Mouse (Mus musculus) kidney, adult 2 months (tissue): ENCODE measurements around the gene Cd19.

Experiments used
- CTCF ChIP-seq: fragments of 200-500 bp; conservative IDR thresholded peaks from 2 replicates; pipeline ENCODE4 v1.5.1; 2011; ENCODE audit warnings: low read depth, mild to moderate bottlenecking, control low read depth, low read length, moderate library complexity, mixed read lengths; ENCODE audit not compliant: insufficient read depth, insufficient read length
- POLR2A ChIP-seq: fragments of 200-500 bp; IDR thresholded peaks from one replicate; pipeline ENCODE4 v1.6.1; 2011; ENCODE audit warnings: low read depth, low read length, control low read depth

DNA sequence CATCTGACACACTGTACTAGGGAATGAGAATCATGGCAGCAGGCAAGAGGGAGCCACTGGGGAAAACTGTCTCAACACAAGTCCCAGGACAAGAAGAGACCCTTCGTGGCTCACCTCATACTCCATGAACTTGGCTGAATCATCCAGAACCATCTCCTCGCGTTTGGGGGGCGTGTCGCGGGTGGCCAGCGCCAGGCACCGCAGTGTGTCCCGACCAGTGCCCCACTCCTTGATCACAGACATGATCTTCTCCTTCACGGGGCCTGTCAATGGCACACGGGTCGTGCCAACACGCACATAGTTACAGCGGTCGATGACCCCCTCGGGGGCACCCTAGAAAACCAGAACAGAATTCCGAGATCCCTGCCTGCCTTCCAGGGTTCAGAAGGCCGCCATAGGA, 35.3 kb upstream of the Cd19 start:
- TF ChIP-seq CTCF = no peak
- no peak for TF ChIP-seq POLR2A
